Mouse (Mus musculus) spleen, postnatal 14 days (tissue): ENCODE measurements around the gene Tdrd6.

Source experiments
- DNase-seq, 2 experiments: peaks; one replicate each; pipeline ENCODE4 v3.0.0; 2021 to 2022; ENCODE audit warnings: low spot score in 2 of 2

Tdrd6 gene

DNA sequence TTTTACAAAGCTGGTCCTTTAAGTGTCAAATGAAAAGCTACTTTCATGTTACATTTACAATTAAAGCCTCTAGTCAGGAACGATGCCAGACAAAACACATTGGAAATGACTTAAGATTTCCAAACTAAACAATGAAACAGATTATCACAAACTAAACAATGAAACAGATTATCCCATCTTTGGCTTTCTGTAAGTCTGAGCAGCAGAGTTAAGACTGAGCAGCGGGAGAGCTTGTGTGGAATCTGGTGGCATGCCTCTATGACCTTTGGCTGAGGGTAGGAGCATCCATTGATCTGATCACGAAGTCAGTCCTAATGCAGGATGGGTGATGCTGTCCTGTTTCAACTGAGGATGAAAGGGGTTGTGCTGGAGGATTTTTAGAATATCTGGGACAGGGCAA lies 17.9 kb downstream of the Tdrd6 start:
- no peak for DNase-seq

DNA sequence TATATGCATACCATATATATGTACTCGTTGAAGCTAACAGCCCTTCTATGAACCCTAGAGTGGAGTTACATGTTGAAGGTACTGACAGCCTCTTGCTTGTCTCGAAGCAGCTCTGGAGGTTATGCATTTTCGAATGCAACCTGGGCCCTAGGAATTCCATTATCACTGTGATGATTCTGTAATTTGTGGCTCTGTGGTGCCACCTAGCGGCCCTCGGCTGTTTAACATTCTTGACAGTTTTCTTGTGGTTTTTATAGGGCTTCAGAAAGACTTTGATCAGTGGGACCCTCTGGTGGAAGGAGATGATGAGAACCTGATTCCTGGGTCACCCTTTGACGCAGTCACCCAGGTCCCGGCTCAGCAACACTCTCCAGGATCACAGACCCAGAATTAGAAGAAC lies 18.5 kb downstream of the Tdrd6 start:
- DNase-seq = no peak

DNA sequence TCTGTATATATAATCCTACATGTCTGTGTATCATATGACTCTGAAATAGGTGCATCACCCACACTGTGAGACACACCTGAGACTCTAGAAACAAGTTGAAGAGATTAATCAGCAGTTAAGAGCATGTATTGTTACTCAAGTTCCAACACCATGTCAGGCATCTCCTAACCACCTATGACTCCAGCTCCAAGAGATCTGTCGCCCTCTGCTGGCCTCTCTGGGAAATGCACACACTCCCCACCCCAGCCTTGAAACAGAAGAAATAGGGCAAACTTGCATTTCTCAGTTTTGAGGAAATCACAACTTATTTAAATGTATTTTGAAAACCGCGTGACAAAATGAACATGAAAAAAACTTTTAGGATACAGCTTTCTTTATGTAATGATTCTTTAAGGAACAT lies 23.4 kb downstream of the Tdrd6 start:
- peak; percentile 30 to 63 for DNase-seq

DNA sequence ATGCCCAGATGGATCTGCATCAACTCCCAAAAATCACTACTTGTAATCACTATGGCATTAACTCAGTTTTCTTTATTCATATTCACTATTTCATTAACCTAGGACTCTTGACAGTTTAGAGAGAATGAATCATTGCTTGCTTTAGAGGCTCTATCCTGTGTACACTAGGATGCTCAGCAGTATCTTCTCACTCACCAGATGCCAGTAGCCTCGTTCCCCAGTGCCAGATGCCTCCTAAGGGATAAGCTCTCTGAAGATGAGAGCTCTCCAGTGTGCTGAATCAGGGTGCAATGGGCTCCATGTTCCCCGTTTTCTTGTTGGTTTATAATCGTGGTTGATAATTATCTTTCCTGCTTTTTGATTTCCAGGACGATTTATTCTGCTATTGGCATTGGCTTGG lies 31.4 kb downstream of the Tdrd6 start:
- DNase-seq = no peak

DNA sequence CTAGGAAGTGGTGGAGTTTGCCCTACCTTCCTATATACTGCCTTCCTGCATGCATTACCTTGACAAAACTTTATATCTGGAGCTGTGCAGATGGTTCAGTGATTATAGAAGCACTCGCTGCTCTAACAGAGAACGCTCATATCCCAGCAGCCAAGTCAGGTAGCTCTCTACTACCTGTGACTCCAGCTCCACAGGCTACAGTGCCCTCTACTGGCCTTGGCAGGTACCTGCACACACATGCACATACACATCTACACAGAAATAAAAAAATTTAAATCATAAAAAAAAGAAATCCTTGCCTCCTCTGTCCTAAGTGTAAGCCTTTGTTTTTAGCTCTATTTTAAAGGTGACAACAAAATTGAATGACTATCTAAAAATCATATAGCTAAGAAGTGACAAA lies 32.4 kb downstream of the Tdrd6 start:
- DNase-seq = no peak

DNA sequence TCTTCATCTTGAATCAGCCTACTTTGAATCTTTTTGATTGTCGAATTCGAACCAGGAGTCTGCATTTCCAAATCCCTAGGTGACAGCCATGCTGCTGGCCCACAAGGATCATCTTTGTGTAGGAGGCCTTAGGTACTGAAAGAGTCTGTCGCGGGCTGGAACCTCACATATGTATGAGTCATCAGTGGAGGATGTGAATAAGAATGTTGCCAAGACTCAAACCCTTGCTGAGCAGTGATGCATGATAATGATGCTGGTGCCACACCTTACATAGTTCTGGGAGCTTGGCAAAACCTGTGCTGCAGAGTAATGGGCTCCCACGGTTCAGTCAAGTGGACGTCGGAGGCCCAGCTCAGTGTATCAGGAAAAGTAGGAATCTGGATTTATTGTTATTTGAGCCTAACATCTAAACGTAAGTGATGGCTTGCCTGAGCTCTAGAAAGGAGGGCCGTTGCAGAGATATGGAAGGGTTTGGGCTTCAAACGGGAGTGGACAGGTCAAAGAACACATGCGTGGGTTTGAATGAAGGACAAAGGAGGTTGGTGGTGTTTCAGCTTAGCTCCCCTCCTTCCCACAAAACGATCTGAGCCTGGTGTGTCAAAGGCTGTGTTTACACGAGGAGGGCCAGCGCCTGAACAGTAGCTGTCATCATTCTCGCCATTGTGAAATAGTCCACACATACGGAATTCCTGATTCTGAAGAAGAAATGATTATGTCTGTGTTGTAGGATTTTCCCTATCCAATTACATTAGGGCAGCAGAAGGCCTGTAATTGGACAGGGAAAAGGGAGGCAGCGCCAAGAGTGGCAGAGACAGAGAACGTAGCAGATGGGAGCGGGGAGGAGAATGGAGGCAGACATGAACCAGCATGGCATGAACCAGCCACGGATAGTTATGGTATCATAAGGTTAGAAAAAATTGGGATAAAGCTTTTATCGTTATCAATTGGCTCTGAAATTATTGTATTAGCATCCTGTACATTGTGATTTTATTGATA lies 37.5 kb downstream of the Tdrd6 start:
- no peak for DNase-seq

DNA sequence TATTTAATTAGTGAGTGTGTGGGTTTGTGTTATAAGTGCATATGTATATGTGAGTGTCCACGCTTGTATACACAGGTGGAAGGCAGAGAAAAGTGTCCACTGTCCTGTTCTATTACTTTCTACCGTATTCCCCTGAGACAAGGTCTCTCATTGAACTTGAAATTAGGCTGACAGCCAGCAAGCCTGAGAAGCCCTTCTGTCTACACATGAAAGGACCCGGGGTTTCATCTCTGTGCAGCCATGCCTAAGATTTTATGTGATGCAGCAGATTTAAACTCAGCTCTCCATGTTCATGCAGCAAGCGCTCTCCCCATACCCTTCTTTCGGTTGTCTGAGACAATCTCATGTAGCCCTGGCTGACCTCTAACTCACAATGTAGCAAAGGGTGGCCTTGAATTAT lies 39.6 kb downstream of the Tdrd6 start:
- no peak for DNase-seq

DNA sequence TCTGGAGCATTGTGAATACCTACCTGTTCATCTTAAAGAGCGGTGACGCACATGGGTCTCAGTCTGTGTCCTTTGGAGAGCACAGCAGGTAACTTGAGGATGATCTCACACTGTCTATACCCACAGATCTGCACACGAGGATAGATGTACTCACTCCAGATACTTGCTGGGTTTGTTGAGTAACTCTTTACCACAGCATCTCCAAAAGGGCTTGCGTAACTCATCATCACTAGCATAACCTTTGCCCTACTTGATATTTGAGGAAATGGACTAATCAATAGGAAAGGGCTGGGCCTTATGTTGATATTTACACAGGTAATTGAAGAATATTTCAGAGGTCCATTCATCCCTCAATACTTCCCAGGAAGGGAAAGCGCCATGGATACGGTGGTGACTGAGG lies 40.3 kb downstream of the Tdrd6 start:
- no peak for DNase-seq

DNA sequence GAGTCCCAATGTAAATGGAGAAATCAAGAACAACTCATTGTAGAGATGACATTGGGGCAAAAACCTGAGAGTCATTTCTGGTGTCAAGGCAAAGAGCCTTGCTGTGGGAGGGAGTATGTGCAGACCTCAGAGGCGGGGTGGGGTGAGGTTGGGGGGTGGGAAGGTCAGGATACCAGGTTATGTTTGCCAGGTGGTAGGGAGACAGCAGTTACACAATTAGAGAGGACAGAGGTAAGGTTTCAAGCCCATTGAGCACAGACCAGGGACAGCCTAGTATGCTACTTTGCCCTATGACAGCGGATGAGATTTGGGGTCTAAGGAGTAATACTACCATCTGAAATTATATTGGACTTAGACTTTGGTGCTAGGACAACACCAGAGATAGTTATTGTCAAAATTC lies 42.8 kb downstream of the Tdrd6 start:
- no peak for DNase-seq

DNA sequence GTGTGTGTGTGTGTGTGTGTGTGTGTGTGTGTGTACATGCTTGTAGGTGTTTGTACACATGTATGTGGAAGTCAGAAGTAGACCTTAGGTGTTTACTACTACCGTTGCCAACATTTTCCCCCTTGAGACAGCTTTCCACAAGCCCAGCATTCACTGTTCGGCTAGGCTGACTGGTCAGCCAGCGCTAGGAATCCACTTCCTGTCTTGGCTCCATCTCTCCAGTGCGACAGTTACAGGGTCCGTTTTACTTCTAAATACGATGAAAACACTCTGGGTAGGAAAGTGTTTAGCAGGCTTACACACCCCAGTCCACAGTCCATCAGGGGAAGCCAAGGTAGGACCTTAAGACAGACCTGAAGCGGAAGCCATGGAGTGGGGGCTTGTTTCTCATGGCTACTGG lies 45.3 kb downstream of the Tdrd6 start:
- DNase-seq = no peak

DNA sequence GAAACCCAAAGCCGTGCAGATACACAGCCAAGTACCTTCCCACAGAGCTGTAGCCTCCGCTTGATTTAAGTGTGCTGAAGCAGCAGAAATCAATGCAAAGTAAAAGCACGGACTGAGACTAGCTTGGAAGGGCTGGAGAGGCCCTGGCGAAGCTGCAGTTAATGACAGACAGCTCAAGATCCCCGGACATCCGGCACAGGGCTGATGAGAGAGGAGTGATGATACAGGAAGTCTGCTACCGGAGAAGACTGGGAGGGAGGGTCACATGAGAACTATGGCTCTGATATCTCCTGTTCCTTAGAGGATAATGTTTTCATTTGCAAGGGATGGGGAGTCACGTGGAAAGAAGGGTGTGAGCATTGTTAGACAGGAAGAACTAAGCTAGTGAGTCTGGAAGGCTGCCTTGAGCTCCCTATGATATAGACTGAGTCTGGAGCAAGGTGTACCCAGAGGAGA lies 49.1 kb downstream of the Tdrd6 start:
- DNase-seq = no peak

DNA sequence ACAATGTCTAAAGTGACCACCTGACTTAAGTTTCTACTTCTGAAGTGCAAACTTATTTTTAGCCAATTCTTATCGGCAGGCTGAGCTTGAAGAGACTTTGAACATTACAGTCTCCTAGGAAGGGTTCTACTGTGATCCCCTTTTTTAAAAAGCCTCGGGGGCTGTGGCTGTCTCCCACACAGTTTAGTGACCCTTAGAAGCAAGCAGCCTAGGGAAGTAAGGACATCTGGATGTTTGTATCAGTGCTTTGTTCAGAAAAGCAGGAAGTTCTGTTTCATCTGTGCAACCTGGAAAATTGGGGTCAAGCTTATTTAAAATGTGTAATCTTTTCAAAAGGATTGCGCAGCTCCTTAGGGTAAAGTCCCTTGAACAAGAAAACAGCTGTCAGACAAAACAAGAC lies 49.6 kb downstream of the Tdrd6 start:
- DNase-seq = no peak

DNA sequence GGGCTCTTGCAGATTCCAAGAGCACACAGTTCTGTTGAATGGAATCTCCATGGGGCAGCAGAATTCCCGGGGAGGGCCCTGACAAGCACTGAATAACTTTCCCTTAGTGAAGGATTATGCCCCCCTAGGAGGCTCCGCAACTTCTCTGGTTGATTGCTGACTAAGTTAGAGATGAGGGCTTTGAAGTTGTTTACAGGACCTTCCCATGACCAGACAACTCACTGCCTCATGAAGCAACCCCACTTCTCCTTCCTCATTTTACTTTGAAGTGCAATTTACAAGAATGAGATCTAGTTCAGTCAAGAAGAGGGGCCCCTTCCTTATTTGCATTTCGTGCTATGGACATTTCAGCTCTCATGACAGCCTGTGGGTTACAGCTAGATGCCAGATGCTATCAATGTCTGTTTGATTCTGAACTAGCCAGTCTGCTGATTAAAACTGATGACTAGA lies 56.5 kb downstream of the Tdrd6 start:
- DNase-seq = no peak

DNA sequence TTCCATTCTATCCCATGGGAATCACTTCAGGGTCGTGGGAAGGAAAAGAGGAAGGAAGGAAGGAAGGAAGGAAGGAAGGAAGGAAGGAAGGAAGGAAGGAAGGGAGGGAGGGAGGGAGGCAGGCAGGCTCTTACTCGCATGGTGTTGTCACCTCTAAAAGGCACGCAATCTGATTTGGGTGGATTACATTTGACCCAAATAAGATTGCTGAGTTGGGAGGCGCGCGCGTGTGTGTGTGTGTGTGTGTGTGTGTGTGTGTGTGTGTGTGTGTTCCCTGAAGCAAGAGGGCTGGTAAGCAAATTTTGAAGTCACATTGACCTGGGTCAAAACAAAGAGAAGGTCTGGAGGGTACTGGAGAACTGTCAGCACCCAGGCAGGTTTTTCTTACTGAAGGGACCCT lies 60.8 kb downstream of the Tdrd6 start:
- no peak for DNase-seq

DNA sequence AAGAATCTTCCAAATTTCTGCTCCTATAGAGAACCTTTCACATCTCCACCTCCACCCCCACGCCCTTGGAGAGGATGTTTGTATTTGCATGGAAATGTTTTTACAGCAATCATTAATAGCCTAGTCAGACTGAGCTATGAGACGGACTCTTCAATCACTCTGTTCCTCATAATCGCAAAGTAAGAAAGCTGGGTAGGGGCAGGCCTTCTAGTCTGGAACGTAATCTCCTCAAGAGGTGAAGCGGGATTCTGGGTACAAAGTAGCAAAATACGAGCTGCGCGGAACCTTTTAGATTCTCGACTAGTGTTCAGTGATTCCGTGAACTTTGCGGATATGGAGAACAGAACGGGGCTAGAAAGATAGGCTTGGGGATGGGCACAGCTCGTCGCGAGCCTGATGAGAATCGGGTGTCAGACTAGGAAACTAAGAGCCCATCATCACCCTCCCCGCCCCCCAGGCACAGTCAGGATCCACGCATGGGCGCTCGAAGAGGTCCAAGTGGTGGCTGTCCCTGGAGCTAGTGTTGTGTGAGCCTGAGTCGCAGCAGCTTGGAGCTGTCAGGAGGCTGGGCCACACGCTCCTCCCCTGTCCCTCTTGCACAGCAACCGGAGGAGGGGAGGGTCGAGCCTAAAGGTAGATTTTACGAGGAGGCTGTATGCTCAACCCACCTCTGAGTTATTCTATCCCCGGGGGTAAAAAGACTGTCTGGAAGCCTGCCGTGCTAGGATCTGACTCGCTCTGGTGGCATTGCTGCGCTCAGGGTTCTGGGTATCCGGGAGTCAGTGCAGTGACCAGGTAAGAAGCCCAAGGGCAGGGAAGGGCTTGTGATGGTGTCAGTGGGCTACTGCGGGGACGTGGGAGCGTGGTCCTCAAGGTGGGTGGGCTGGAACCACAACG lies 61.9 kb downstream of the Tdrd6 start, which contains the start of gene Pla2g7:
TSS of gene Pla2g7 (plus strand) at position 107 of the 897 bp plus-strand sequence.
- peak in 1 of 2 experiments; percentile 16 for DNase-seq

DNA sequence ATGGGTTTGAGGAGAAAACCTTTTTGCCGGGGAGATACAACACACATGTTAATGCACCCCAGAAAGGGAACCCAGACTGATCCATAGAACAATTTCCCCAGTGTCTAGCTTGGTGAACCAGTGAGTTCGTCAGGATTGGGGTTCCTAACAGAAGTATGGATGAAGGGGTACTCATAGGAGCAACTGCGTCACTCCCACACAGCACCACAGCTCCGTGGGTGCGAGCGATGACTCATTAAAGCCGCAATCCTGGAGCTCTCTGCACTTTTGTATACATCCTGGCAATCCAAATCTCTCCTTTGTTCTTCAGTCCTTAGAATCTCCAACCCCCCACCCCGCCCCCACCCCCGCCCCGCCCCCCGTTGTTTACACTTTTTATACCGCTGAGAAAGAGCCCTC lies 62.5 kb downstream of the Tdrd6 start:
- DNase-seq = no peak
